Mouse (Mus musculus): ENCODE data around the gene Unc119. TPM values are rescaled to one million over a fixed set of nuclear protein-coding genes. Genes with fewer than 3 reads are reported as not detected.
A peak's percentile ranks its signal among the peaks of the same experiment; 100 is the strongest.

Unc119 gene
- total RNA-seq, 2 experiments from 2014 or later: 55.7 to 67.1 TPM

GRCm38 (mm10) chr11:78341702-78342101, 1.6 kb upstream of the Unc119 start:
- DNase-seq (ENCODE audit: low spot score in 2 of 2): no peak

DNA sequence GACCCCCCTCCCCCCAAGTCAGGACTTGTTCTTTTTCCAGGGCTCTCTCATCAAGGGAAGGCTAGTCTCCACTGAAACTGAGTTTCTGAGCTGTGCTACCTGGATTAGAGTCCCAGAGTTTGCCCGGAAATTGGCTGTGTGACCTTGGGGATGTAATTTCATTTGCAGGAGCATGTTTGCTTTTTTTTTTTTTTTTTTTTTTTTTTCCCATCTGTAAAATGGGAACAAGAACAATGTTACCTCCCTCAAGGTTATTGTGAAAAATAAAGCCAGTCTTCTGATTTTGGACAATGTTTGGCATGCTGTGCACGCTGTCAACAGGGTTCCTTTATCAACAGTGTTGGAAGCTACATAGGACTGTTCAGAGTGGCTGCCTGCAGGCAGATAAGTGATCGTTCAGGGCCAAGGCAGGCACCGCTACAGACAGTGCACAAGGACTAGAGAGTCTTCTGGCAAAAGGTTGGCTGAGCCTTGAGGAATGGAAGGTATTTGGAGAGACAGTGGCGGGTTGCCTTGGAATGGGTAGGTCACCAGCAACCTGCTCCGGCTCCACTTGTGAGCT, 1.1 kb downstream of the Unc119 start:
- DNase-seq (ENCODE audit: low spot score in 2 of 2): no peak

- no peak for DNase-seq (ENCODE audit: low spot score in 2 of 2)
Observed at GRCm38 (mm10) chr11:78344890-78345715, 1.8 kb downstream of the Unc119 start.

- no peak for DNase-seq (ENCODE audit: low spot score in 2 of 2)
Observed at GRCm38 (mm10) chr11:78345801-78346200, 2.5 kb downstream of the Unc119 start.

GRCm38 (mm10) chr11:78346326-78347069, 3.2 kb downstream of the Unc119 start:
- no peak for DNase-seq (ENCODE audit: low spot score in 2 of 2)

- DNase-seq (ENCODE audit: low spot score in 2 of 2): no peak
Observed at GRCm38 (mm10) chr11:78347070-78347754, 3.9 kb downstream of the Unc119 start.

DNA sequence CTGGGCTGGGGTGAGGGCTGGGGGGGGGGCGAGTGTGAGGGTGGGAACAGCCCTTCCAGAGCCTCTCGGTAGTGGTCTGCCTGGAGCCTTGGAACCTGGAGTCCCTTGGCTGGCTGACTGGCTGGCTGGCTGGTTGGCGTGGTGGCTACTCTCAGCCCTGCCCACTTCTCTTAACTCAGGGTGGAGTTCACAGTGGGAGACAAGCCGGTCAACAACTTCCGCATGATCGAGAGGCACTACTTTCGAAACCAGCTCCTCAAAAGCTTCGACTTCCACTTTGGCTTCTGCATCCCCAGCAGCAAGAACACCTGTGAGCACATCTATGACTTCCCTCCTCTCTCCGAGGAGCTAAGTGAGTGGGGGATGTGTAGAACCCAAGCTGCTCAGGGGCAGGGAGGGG, 4.6 kb downstream of the Unc119 start:
- no peak for DNase-seq (ENCODE audit: low spot score in 2 of 2)

- no peak for DNase-seq (ENCODE audit: low spot score in 2 of 2)
Observed at GRCm38 (mm10) chr11:78348474-78348873, 5.2 kb downstream of the Unc119 start.

GRCm38 (mm10) chr11:78349441-78350358, 6.4 kb downstream of the Unc119 start:
- no peak for DNase-seq (ENCODE audit: low spot score in 2 of 2)

GRCm38 (mm10) chr11:78353081-78353480, 9.8 kb downstream of the Unc119 start:
- no peak for DNase-seq (ENCODE audit: low spot score in 2 of 2)

DNA sequence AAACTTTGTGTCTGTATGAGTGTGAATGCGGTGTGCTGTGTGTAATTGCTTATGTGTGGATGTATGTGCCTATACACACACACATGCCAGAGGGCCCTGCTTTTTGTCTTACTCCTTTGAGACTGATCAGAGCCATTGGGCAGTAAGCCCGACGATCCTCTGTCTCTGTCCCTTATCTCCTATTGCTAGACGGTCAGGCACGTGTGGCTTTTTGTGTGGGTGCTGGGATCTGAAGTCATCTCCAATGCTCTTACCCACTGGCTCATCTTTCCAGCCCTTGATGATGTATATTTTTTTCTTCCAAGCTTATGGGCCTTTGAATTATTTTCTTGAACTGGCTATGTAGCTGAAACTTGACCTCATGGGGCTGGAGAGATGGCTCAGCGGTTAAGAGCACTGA, 11.6 kb downstream of the Unc119 start:
- no peak for DNase-seq (ENCODE audit: low spot score in 2 of 2)

- peak in 1 of 2 experiments; percentile 64 for DNase-seq (ENCODE audit: low spot score in 2 of 2)
Observed at GRCm38 (mm10) chr11:78355471-78356238, 12.4 kb downstream of the Unc119 start.

- no peak for DNase-seq (ENCODE audit: low spot score in 2 of 2)
Observed at GRCm38 (mm10) chr11:78358330-78359007, 15.2 kb downstream of the Unc119 start.

DNA sequence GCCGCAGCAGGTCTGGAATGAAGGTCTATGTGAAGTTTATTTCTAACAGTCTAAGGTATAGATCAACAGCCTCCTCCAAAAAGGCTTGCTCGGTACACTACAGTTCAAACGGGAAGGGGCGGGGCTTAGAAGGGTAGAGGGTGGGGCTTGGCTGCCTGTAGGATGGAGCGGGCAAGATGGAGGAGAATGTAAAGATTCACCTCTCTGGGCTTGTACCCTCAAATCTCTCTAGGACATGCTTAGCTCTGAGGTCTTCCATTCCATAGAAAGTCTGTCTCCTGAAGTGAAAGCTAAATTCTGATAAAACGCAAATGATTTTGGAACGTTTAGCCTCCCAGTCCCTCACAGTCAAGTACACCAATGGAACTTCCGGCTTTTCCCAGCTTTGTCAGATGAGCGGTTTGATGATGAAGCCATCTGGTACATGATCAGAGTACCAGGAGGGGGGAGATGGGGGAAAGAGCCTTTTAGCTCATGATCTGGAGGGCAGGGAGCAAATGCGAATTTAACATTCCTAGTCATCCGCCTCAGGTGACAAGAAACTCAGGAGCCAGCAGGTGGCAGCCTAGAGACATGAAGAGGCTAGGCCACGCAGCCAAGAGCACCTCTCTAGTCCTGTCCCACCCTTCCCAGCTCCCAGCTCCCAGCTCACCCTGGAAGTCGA, 17.0 kb downstream of the Unc119 start:
- no peak for DNase-seq (ENCODE audit: low spot score in 2 of 2)

DNA sequence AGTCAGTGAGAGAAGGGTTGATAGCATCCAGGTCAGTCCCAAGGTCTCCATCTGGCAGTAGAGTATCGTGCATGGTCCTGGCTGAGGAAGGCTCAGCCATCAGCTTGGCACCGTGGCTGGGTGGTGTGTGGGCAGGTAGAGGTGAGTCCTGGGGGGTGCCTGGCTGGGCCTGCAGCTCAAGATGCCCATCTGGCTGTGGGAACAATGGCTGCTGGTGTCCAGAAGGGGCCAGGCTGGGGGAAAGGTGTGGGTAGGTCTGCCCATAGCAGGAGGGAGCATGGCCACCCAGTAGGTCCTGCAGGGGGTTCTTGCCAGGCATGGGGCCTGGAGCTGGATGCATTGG, 17.5 kb downstream of the Unc119 start:
- DNase-seq (ENCODE audit: low spot score in 2 of 2): no peak

GRCm38 (mm10) chr11:78363309-78364007, 20.2 kb downstream of the Unc119 start:
- no peak for DNase-seq (ENCODE audit: low spot score in 2 of 2)

GRCm38 (mm10) chr11:78364103-78364502, 20.8 kb downstream of the Unc119 start:
- DNase-seq (ENCODE audit: low spot score in 2 of 2): no peak
